Mouse (Mus musculus) testis, adult 2 months (tissue): ENCODE measurements at regions not wholly inside any gene's neighbourhood (a gene's known extent, or its start where the extent isn't known, plus 50 kb on each side); places are given as distances from the start of the nearest gene placed in this dataset.

Experiments used
- CTCF ChIP-seq: fragments of 200-500 bp; IDR thresholded peaks from 2 replicates; pipeline ENCODE4 v1.5.1; 2012; ENCODE audit warnings: low read depth, mild to moderate bottlenecking, inconsistent platforms, low read length, moderate library complexity; ENCODE audit not compliant: control insufficient read depth, insufficient read depth, insufficient replicate concordance
- POLR2A ChIP-seq: fragments of 200-500 bp; IDR thresholded peaks from 2 replicates; pipeline ENCODE4 v1.6.1; 2012; ENCODE audit warnings: low read depth, mild to moderate bottlenecking, inconsistent platforms, low read length, moderate library complexity; ENCODE audit not compliant: control insufficient read depth

DNA sequence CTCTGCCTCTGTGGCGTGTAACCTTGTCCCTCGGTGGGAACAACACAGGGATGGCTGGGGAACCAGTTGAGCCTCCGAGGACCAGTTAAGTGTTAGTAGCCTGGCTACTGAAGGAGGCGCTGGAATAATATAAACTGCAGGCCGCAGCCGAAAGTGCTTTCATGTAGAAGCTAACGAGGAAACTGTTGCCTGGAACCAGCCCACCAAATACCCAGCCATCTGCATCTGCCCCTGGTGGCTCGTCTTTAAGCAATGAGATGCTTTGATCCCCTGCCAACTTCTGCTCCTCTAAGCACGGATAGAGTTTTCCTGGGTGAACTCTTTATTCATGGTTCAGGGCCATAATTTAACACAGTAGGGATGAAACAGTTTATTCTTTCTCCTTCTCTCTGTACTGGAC is 137.2 kb upstream of the Prok2 start:
- TF ChIP-seq CTCF (no peak), POLR2A (no peak)
